Mouse (Mus musculus) heart, postnatal 36 days (tissue): ENCODE data around the gene Slc38a10. TPM values are rescaled to one million over a fixed set of nuclear protein-coding genes. Genes with fewer than 3 reads are reported as not detected.
A peak's percentile ranks its signal among the peaks of the same experiment; 100 is the strongest.

Source experiments
- DNase-seq, 2 experiments: peaks; one replicate each; pipeline ENCODE4 v3.0.0; 2021 to 2022
- intact Hi-C: fragments of 180-260 bp; cut with DNase I; formaldehyde crosslinking; loops from one replicate; pipeline ENCODE4 v1.15.1; 2025
- total RNA-seq, 2 experiments: library from RNA; stranded (reverse); gene quantifications; 2 replicates each; pipeline ENCODE4 v1.2.3; 2021

Gene Slc38a10
- 10 to 100 TPM; 79.8 to 81.1 TPM for total RNA-seq

DNA sequence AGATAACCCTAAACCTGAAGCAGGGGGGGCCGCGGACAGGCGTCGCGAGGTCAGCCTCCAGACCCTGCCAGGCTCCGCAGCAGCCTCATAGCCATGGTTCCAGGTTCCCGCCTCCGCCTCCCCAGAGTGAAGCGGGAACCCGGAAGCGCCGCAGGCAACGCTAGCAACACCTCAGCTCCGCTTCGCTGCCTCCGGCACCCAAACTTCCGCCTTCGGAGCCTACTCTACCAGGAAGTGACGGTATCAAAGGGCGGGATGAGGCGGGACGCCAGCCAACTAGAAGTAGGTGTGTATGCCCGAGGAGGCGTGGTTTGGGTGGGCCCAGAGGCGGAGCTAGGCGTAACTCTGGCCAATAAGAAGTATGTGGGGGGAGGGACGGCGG lies at the start of gene Slc38a10:
Gene Slc38a10 (minus strand): TSS at position 234 of the 382 bp plus-strand sequence.
- peak; percentile 100 for DNase-seq
- intact Hi-C loops = no loop called here

- no peak for DNase-seq
- intact Hi-C loops = no loop called here
Measured at GRCm38 (mm10) chr11:120200621-120201020, 49.5 kb upstream of the Slc38a10 start.

DNA sequence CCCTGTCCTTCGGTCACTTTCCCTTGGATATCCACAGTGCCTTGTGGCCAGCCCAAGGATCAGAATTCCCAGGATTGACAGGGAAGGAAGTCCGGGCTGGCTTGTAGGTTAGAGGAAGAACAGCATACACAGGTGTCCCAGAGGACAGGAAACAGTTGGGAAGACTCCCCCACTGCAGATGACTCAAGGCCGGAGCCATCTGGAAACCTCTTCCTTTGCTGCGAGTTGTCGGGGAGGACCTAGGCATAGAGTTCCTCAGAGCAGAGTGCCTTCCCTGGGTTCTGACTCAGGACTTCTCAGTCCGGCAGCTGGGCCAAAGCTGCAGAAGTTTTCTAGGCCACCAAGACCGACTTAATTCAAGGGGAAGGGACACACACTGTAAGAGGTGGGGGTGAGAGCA lies 48.6 kb upstream of the Slc38a10 start:
- DNase-seq = peak; percentile 20 to 24
- intact Hi-C loops = no loop called here

DNA sequence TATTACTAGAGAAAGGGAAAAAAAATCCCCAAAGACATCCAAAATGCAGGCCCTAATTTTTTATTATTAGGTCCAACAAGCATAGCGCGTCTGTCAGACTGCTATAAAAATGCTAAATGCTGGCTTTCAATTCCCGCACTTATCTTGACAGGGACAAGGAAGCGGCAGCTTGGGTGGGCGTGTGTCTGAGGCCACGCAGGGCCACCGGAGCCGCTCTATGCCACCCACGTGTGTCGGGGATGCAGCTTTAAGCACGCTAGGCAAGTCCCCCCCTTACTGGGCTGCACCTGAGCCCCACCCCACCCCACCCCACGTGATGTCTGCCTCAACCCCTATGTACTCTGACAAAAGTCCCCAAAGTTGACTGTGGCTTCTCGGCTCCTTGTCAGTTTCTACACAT lies 47.7 kb upstream of the Slc38a10 start:
- no peak for DNase-seq
- intact Hi-C loops = no loop called here

GRCm38 (mm10) chr11:120190526-120191412 lies 39.6 kb upstream of the Slc38a10 start:
- intact Hi-C loops = no loop called here
- DNase-seq = no peak

DNA sequence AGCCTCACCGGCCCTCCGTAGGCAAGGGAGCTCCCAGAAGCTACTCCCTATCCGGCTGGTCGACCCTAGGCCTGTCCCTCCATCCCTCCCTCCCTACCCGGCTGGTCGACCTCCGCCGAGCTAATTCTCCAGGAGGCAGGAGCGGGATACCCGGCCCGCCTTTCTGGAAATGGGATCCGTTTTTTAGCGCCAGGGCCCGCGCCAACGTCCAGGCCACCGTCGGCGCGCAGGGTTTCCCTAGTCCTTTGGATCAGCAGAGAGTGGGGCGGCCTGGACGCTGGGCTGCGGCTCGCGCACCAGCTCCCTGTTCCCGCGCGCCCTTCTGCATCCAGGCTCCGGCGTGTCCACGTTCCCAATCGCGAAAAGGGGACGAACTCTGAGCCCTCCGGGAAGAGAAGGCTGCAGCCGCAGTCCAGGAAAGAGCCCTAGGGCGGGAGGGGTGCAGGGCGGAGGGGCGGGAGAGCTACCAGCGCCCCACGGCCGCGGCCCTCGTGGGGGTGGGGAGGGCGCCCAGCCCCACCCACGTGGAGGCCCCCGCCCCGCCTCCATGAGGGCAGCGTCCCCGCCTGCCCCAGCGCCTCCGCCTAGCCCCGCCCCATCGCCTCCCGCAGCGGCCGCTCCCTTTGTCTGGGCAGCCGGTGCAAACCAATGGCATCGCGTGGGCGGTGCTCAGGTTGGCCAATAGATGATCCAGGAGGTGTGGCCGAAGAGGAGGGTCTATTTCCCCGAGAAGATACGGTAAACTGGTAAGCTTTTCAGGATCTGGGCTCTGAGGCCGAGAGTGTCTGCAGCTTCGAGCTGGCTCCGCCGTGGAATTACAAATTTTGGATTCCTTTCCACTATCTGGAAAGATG lies 38.5 kb upstream of the Slc38a10 start:
- peak; percentile 95 to 96 for DNase-seq

DNA sequence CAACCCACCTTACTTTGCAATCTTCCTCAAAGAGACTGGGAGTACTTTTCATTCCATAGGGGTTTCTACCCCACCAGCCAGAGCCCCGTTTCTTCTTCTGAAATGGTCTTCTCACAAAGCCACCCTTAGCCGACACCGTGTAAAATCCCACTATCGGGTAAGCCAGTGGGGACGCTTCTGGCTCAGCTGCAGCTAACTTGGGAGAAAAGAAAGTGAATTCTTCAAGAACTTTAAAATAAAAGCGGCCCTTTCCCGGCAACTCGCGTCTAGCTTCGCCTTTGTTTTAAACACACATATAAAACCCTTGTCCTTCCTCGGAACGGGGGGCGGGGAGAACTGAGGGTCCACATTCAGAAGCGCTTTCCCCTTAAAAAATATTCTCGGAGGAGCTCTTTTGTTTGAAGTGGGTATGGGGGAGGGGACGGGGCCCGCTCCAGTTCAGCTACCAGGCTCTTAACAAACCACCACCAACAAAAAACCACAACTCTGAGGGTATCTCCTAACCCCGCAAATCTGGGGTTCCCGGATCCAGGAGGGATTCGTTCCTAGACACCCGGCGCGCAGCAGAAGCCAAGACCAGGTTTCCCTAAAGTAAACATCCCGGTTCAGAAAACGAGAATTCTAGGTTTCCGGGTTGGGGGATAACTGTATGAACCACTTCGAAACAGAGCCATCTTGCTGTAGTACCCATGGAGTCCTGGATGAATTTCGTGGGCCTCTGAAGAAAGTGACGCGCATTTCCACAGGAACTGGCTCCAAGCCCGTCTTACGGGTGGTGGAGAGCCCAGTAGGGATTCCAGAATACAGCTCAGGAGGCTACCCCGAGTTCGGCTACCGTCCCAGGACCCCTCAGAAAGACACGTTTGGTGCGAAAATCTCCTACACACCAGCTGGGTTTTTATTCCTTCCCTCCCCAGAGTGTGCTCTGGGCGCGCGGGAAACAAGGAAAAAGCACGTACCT lies 37.6 kb upstream of the Slc38a10 start:
- DNase-seq = peak; percentile 62 to 71
- intact Hi-C loops = loop anchor here (1.0 to 2.0 kb wide), 3 partner anchors 42 to 118 kb away; no protein-coding TSS in a partner anchor

More for the DNA sequence above, 38.5 kb upstream of the Slc38a10 start:
- intact Hi-C loops = loop anchor here (1.0 to 2.0 kb wide), 3 partner anchors 41 to 117 kb away; no protein-coding TSS in a partner anchor

DNA sequence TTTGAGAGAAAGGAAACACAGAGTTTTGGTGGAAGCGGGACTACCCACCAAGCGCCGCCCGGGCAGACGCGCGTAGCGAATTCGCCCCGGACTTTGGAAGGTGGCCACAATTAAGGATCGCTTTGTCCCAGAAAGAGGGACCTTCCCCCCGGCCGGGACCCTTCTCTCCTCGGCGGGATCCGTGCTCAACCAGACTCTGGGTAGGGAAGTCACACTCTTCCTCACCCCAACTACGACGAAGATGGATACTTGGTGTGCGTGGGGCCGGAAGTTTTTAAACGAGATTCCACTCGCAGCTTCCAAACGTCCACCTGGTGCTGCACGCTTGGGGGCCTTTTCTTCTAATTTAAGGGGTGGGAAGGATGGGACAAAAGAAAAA lies 36.9 kb upstream of the Slc38a10 start:
- intact Hi-C loops = loop anchor here (2.0 kb wide), 2 partner anchors 75 to 119 kb away; no protein-coding TSS in a partner anchor
- DNase-seq = peak; percentile 60 to 78

DNA sequence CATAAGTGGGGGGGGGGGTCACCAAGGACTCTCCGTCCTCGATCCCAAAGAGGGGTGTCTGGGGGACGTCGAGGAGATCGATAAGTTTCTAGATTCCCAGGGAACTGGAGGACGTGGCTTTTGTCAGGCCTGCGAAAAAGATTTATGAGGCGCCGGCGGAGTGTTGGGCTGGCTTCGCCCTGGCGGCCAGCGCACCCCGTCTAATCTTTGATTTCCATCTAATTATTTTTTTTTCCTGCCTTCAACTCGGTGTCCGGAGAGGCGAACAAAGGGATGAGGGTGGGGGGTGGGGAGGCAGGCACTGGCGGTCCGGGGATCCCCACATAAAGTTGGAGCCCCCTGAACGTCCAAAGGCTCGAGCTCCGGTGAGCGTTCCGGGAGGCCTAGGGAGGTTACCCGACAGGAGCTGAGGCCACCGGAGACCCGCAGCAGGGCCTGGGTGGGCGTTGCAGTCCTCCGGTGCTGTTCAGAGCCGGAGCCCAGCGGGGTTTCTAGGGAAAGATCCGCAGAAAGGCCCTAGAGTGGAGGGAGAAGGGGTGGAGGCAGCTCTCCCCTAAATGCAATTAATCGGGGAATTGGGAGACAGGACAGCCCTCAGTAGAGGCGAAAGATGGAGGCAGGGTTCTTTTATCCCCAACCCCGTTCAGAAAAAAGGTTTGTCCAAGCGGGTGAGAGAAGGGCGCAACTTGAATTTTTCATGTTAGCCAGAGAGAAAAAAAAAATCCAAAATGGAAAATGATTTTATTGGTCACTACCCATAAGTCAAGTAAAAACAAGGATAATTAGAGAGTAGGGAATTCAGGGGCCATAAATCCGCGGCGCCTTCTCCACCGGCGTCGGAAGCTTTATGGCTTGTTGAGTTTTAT lies 36.3 kb upstream of the Slc38a10 start:
- intact Hi-C loops = loop anchor here (1.0 to 2.0 kb wide), 3 partner anchors 48 to 119 kb away; no protein-coding TSS in a partner anchor
- DNase-seq = peak; percentile 36 to 60

GRCm38 (mm10) chr11:120186821-120187235 lies 35.7 kb upstream of the Slc38a10 start:
- DNase-seq = peak; percentile 48 to 65
- intact Hi-C loops = loop anchor here (1.0 kb wide), 2 partner anchors 48 to 160 kb away; no protein-coding TSS in a partner anchor

- intact Hi-C loops = loop anchor here (1.0 kb wide), 1 partner anchor 161 kb away; no protein-coding TSS in a partner anchor
- peak in 1 of 2 experiments; percentile 33 for DNase-seq
Measured at GRCm38 (mm10) chr11:120186145-120186740, 35.1 kb upstream of the Slc38a10 start.

DNA sequence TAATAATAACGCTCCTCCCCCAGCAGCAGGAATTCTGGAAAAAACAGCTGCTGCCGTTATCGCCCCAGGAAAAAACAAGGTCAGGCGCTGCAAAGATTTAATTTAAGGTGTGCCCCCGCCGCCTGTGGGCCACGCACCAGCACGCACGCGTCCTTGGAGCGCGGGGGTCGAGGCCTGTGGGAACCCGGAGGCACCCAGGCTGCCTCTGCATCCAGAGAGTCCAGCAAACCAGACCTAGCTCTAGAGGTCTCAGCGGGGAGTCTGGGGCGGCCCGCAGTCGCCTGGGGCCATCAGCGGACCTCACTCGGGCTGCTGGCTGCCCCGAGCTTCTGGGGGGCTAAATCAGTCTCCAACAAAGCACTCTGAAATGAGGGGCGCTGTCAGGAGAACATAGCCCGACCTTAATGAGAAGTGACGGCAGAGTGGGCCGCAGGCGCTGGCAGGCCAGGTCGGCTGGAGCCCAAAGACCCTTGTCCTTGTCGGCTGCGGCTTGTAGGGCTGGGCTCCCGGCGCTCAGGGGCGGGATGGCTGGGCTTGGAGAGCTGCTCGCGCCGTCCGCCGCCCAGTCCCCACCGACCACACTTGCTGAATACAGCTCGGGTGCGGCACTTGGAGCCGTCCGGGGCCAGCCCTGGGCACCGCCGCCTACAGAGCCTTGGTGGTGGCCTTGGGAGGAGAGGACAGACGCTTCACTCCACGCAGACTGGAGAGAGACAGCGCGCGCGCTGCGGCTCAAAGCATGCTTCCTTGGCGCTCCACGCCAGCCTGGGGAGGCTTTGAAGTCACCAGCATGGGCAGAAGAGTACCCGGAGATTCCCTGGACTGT lies 34.4 kb upstream of the Slc38a10 start:
- peak; percentile 69 to 76 for DNase-seq
- intact Hi-C loops = loop anchor here (1.0 to 2.0 kb wide), 2 partner anchors 43 to 162 kb away; no protein-coding TSS in a partner anchor

GRCm38 (mm10) chr11:120184371-120185315 lies 33.5 kb upstream of the Slc38a10 start:
- DNase-seq = peak; percentile 55 to 67
- intact Hi-C loops = loop anchor here (2.0 kb wide), 1 partner anchor 42 kb away; no protein-coding TSS in a partner anchor

- intact Hi-C loops = loop anchor here (2.0 kb wide), 1 partner anchor 41 kb away; no protein-coding TSS in a partner anchor
- DNase-seq = no peak
Measured at GRCm38 (mm10) chr11:120183708-120184107, 32.6 kb upstream of the Slc38a10 start.

GRCm38 (mm10) chr11:120183180-120183579 lies 32.0 kb upstream of the Slc38a10 start:
- intact Hi-C loops = no loop called here
- DNase-seq = no peak

- intact Hi-C loops = no loop called here
- DNase-seq = no peak
Measured at GRCm38 (mm10) chr11:120182396-120183030, 31.4 kb upstream of the Slc38a10 start.
